Mouse (Mus musculus) adrenal gland, postnatal 36 days (tissue): Measurements from ENCODE around the gene Macrod2. TPM values are rescaled to one million over a fixed set of nuclear protein-coding genes. Genes with fewer than 3 reads are reported as not detected.

Experiments
- DNase-seq, 2 experiments: peaks; one replicate each; pipeline ENCODE4 v3.0.0; 2021; ENCODE audit warnings: mixed read lengths in 1 of 2
- total RNA-seq, 2 experiments: library from RNA; stranded (reverse); gene quantifications; 2 replicates each; pipeline ENCODE4 v1.2.3; 2021

Gene Macrod2
- total RNA-seq, 2 experiments from 2014 or later, result 5.3 to 8.6 TPM

- DNase-seq, result no peak
Observed at GRCm38 (mm10) chr2:141698320-141698719, 1303.2 kb downstream of the Macrod2 start.

- DNase-seq, result no peak
Observed at GRCm38 (mm10) chr2:141700759-141701452, 1305.8 kb downstream of the Macrod2 start.

- no peak for DNase-seq
Observed at GRCm38 (mm10) chr2:141711785-141712184, 1316.7 kb downstream of the Macrod2 start.

GRCm38 (mm10) chr2:141712265-141712664 lies 1317.2 kb downstream of the Macrod2 start:
- no peak for DNase-seq

- no peak for DNase-seq
Observed at GRCm38 (mm10) chr2:141715061-141715460, 1320.0 kb downstream of the Macrod2 start.

- no peak for DNase-seq
Observed at GRCm38 (mm10) chr2:141722531-141722930, 1327.4 kb downstream of the Macrod2 start.

- DNase-seq, result no peak
Observed at GRCm38 (mm10) chr2:141728998-141729397, 1333.9 kb downstream of the Macrod2 start.

GRCm38 (mm10) chr2:141736685-141737456 lies 1341.8 kb downstream of the Macrod2 start:
- DNase-seq, result no peak

GRCm38 (mm10) chr2:141738702-141739101 lies 1343.6 kb downstream of the Macrod2 start:
- no peak for DNase-seq

- DNase-seq, result no peak
Observed at GRCm38 (mm10) chr2:141740318-141740717, 1345.2 kb downstream of the Macrod2 start.

- DNase-seq, result no peak
Observed at GRCm38 (mm10) chr2:141800236-141800635, 1405.1 kb downstream of the Macrod2 start.

- peak; percentile 7 to 36 for DNase-seq
Observed at GRCm38 (mm10) chr2:141800909-141801308, 1405.8 kb downstream of the Macrod2 start.

- no peak for DNase-seq
Observed at GRCm38 (mm10) chr2:141816266-141816665, 1421.2 kb downstream of the Macrod2 start.

GRCm38 (mm10) chr2:141817546-141818180 lies 1422.6 kb downstream of the Macrod2 start:
- DNase-seq, result no peak

- no peak for DNase-seq
Observed at GRCm38 (mm10) chr2:141820795-141821194, 1425.7 kb downstream of the Macrod2 start.

GRCm38 (mm10) chr2:141825606-141826495 lies 1430.7 kb downstream of the Macrod2 start:
- DNase-seq, result no peak

- no peak for DNase-seq
Observed at GRCm38 (mm10) chr2:141830496-141830895, 1435.4 kb downstream of the Macrod2 start.

GRCm38 (mm10) chr2:141831515-141831914 lies 1436.4 kb downstream of the Macrod2 start:
- no peak for DNase-seq

- no peak for DNase-seq
Observed at GRCm38 (mm10) chr2:141834156-141834782, 1439.2 kb downstream of the Macrod2 start.

GRCm38 (mm10) chr2:141844408-141845175 lies 1449.5 kb downstream of the Macrod2 start:
- no peak for DNase-seq

GRCm38 (mm10) chr2:141859220-141859619 lies 1464.1 kb downstream of the Macrod2 start:
- peak; percentile 0 to 6 for DNase-seq
